Mouse (Mus musculus): ENCODE measurements around the gene Metap1d. TPM values are rescaled to one million over a fixed set of nuclear protein-coding genes. Genes with fewer than 3 reads are reported as not detected.

The Metap1d gene
- polyA plus RNA-seq, 1 experiment, result 1.4 TPM

DNA sequence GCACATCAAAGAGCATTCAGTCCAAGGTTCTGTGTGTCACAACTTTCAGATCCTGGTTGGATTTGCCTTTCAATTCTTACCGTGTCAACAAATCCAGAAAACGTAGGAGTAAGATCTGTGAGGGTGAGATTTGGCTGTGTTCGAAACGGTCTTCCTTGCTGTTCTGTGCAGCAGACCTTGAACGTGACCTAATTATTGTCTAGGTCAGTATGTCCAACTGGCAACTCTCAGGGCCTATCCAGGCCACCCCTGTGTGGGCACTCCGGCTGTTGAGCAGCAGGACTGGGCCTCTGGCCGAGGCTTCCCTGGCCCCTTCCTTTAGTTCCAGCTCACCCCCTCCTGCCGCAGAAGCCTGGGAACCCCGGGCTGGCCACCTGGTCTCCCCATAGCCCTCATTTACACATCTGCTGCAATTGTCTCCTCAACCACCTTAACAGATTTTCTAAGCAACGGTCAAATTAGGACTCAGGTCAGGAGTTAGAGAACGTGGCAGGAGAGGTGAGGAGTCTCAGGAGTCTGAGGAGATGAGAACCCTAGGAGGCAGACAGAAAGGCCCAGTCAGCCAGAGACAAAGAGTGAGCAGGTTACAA, 13.9 kb downstream of the Metap1d start:
- Histone ChIP-seq H3K4me3 (replicated peaks) (no peak overlapping the region), H3K27me3 (ENCODE audit: control insufficient read depth) (no peaks in the 10 kb centered on the region), H3K36me3 (ENCODE audit: control insufficient read depth) (peaks cover 53% of the 10 kb centered on the region), H3K4me1 (ENCODE audit: control insufficient read depth) (peaks cover 76% of the 10 kb centered on the region), H3K9me3 (ENCODE audit: control insufficient read depth, low read length) (no peaks in the 10 kb centered on the region)
- TF ChIP-seq GATA1 (IDR thresholded peaks at IDR 0.05; ENCODE audit: low read length) (no peak), TAL1 (IDR thresholded peaks at IDR 0.05; ENCODE audit: low read length) (no peak)

GRCm38 (mm10) chr2:71471094-71471493, 18.0 kb downstream of the Metap1d start:
- Histone ChIP-seq H3K4me3 (replicated peaks) (no peak overlapping the region), H3K4me1 (ENCODE audit: control insufficient read depth) (peaks cover 55% of the 10 kb centered on the region), H3K27me3 (ENCODE audit: control insufficient read depth) (no peaks in the 10 kb centered on the region), H3K9me3 (ENCODE audit: control insufficient read depth, low read length) (no peaks in the 10 kb centered on the region), H3K36me3 (ENCODE audit: control insufficient read depth) (peaks cover 32% of the 10 kb centered on the region)
- TF ChIP-seq TAL1 (IDR thresholded peaks at IDR 0.05; ENCODE audit: low read length) (no peak), GATA1 (IDR thresholded peaks at IDR 0.05; ENCODE audit: low read length) (no peak)

DNA sequence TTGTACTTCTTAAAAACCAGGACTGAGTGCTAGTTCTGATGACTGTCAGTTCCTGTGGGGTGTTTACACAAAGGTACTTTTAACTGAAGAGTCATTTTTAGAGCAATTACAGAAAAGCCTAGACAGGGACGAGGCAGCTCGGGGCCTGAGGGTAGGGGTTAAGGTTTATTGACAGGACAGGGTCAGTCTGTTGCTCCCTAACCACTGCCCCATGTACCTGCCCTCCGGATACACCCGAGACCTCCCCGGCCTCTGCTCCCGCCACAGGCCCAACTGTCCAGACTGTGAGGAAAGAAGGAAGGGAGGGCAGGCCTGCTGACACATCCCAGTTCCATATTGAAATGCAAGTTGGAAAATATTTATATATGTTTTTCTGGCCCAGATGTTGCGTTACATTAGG, 20.8 kb downstream of the Metap1d start:
- H3K9me3 ChIP-seq (ENCODE audit: control insufficient read depth, low read length), result peaks cover 4% of the 10 kb centered on the region
- no peak overlapping the region for H3K4me3 ChIP-seq (replicated peaks)
- TF ChIP-seq TAL1 (IDR thresholded peaks at IDR 0.05; ENCODE audit: low read length) (no peak), GATA1 (IDR thresholded peaks at IDR 0.05; ENCODE audit: low read length) (no peak)
- peaks cover 39% of the 10 kb centered on the region for H3K4me1 ChIP-seq (ENCODE audit: control insufficient read depth)
- H3K27me3 ChIP-seq (ENCODE audit: control insufficient read depth), result no peaks in the 10 kb centered on the region
- H3K36me3 ChIP-seq (ENCODE audit: control insufficient read depth), result peaks cover 28% of the 10 kb centered on the region

GRCm38 (mm10) chr2:71474345-71474744, 21.3 kb downstream of the Metap1d start:
- H3K9me3 ChIP-seq (ENCODE audit: control insufficient read depth, low read length), result peaks cover 4% of the 10 kb centered on the region
- H3K4me3 ChIP-seq (replicated peaks), result no peak overlapping the region
- H3K27me3 ChIP-seq (ENCODE audit: control insufficient read depth), result no peaks in the 10 kb centered on the region
- H3K4me1 ChIP-seq (ENCODE audit: control insufficient read depth), result peaks cover 39% of the 10 kb centered on the region
- peaks cover 28% of the 10 kb centered on the region for H3K36me3 ChIP-seq (ENCODE audit: control insufficient read depth)
- no peak for TF ChIP-seq TAL1 (IDR thresholded peaks at IDR 0.05; ENCODE audit: low read length)

DNA sequence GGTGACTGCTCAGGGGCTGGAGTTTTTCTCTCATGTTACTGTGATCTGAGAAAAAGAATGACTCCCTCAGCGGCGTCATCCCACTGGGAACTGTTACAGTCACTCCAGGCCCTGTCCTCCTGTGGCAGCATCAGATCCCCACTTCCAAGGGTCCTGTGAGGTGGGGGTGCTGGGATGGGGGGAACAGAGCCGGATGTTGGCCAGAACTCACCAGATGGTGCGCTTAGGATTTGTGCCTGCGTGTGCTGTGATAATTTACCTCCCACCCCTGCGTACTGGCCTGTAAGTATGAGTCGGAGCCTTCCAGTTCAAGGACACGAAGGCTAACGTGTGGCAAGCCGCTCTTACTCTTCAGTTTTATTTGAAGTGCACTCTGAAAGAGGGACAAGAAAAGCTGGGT, 22.2 kb downstream of the Metap1d start:
- TF ChIP-seq TAL1 (IDR thresholded peaks at IDR 0.05; ENCODE audit: low read length), result no peak
- TF ChIP-seq GATA1 (IDR thresholded peaks at IDR 0.05; ENCODE audit: low read length), result no peak
- peaks cover 4% of the 10 kb centered on the region for H3K9me3 ChIP-seq (ENCODE audit: control insufficient read depth, low read length)

GRCm38 (mm10) chr2:71475760-71476159, 22.7 kb downstream of the Metap1d start:
- no peak overlapping the region for H3K4me3 ChIP-seq (replicated peaks)
- no peak for TF ChIP-seq TAL1 (IDR thresholded peaks at IDR 0.05; ENCODE audit: low read length)
- no peak for TF ChIP-seq GATA1 (IDR thresholded peaks at IDR 0.05; ENCODE audit: low read length)
- H3K36me3 ChIP-seq (ENCODE audit: control insufficient read depth), result peaks cover 28% of the 10 kb centered on the region
- peaks cover 28% of the 10 kb centered on the region for H3K4me1 ChIP-seq (ENCODE audit: control insufficient read depth)
- H3K9me3 ChIP-seq (ENCODE audit: control insufficient read depth, low read length), result peaks cover 4% of the 10 kb centered on the region
- H3K27me3 ChIP-seq (ENCODE audit: control insufficient read depth), result no peaks in the 10 kb centered on the region

More for the DNA sequence above, 22.2 kb downstream of the Metap1d start:
- H3K27me3 ChIP-seq (ENCODE audit: control insufficient read depth), result no peaks in the 10 kb centered on the region
- H3K36me3 ChIP-seq (ENCODE audit: control insufficient read depth), result peaks cover 28% of the 10 kb centered on the region
- peaks cover 32% of the 10 kb centered on the region for H3K4me1 ChIP-seq (ENCODE audit: control insufficient read depth)
- H3K4me3 ChIP-seq (replicated peaks), result no peak overlapping the region

- TF ChIP-seq GATA1 (IDR thresholded peaks at IDR 0.05; ENCODE audit: low read length), result no peak
- TF ChIP-seq TAL1 (IDR thresholded peaks at IDR 0.05; ENCODE audit: low read length), result no peak
- Histone ChIP-seq H3K4me3 (replicated peaks) (no peak overlapping the region), H3K9me3 (ENCODE audit: control insufficient read depth, low read length) (peaks cover 4% of the 10 kb centered on the region), H3K27me3 (ENCODE audit: control insufficient read depth) (no peaks in the 10 kb centered on the region), H3K36me3 (ENCODE audit: control insufficient read depth) (peaks cover 26% of the 10 kb centered on the region), H3K4me1 (ENCODE audit: control insufficient read depth) (peaks cover 20% of the 10 kb centered on the region)
Observed at GRCm38 (mm10) chr2:71477787-71478186, 24.7 kb downstream of the Metap1d start.

- Histone ChIP-seq H3K27me3 (ENCODE audit: control insufficient read depth) (no peaks in the 10 kb centered on the region), H3K36me3 (ENCODE audit: control insufficient read depth) (peaks cover 19% of the 10 kb centered on the region), H3K9me3 (ENCODE audit: control insufficient read depth, low read length) (peaks cover 4% of the 10 kb centered on the region), H3K4me3 (replicated peaks) (no peak overlapping the region), H3K4me1 (ENCODE audit: control insufficient read depth) (peaks cover 13% of the 10 kb centered on the region)
- no peak for TF ChIP-seq TAL1 (IDR thresholded peaks at IDR 0.05; ENCODE audit: low read length)
- no peak for TF ChIP-seq GATA1 (IDR thresholded peaks at IDR 0.05; ENCODE audit: low read length)
Observed at GRCm38 (mm10) chr2:71479917-71480316, 26.8 kb downstream of the Metap1d start.

GRCm38 (mm10) chr2:71481825-71482224, 28.7 kb downstream of the Metap1d start:
- peaks cover 13% of the 10 kb centered on the region for H3K36me3 ChIP-seq (ENCODE audit: control insufficient read depth)
- no peaks in the 10 kb centered on the region for H3K27me3 ChIP-seq (ENCODE audit: control insufficient read depth)
- no peak overlapping the region for H3K4me3 ChIP-seq (replicated peaks)
- peaks cover 4% of the 10 kb centered on the region for H3K9me3 ChIP-seq (ENCODE audit: control insufficient read depth, low read length)
- TF ChIP-seq TAL1 (IDR thresholded peaks at IDR 0.05; ENCODE audit: low read length) (no peak), GATA1 (IDR thresholded peaks at IDR 0.05; ENCODE audit: low read length) (no peak)
- peaks cover 5% of the 10 kb centered on the region for H3K4me1 ChIP-seq (ENCODE audit: control insufficient read depth)
